Comparison of ENCODE assay signal across 8 mouse cellular contexts in genomic region chr10:111508324-111509080, GRCm38 (mm10). TPM values are rescaled to one million over a fixed set of nuclear protein-coding genes. Genes with fewer than 3 reads are reported as not detected.
A peak's percentile ranks its signal among the peaks of the same experiment; 100 is the strongest.
DNase-seq lines count a peak whose midpoint lies in the region; ATAC-seq lines count a peak whose summit lies in the region.
"Had no signal": no experiment of that assay in that cellular context is flagged by ENCODE, and none has a peak within 500 bp of the region (broad histone marks: within the 10 kb centered on the region; RNA-seq: fewer than 3 reads in every experiment).

No protein-coding gene starts in this region.

- no peaks in the 10 kb centered on the region for H3K36me3 ChIP-seq in neural tube, embryonic 11.5 days (ENCODE audit: control insufficient read depth, insufficient read depth, low read length)
- no peaks in the 10 kb centered on the region for H3K36me3 ChIP-seq in forebrain, embryonic 12.5 days (replicated peaks)
- no peaks in the 10 kb centered on the region for H3K36me3 ChIP-seq in limb, embryonic 15.5 days

- peak overlapping the region; percentile 57 for H3K4me3 ChIP-seq in neural tube, embryonic 11.5 days (ENCODE audit: low read depth, low read length)
- H3K4me3 ChIP-seq in forebrain, embryonic 12.5 days (replicated peaks): peak overlapping the region; percentile 71
- peak overlapping the region; percentile 83 for H3K4me3 ChIP-seq in limb, embryonic 15.5 days

- peaks cover 9% of the 10 kb centered on the region; the same call in 1 of the 2 replicates for H3K4me1 ChIP-seq in neural tube, embryonic 11.5 days (ENCODE audit: control insufficient read depth, insufficient read depth, low read length)
- peaks cover 23% of the 10 kb centered on the region for H3K4me1 ChIP-seq in forebrain, embryonic 12.5 days
- H3K4me1 ChIP-seq in limb, embryonic 15.5 days: peaks cover 27% of the 10 kb centered on the region

- no peaks in the 10 kb centered on the region for H3K27me3 ChIP-seq in neural tube, embryonic 11.5 days (ENCODE audit: control insufficient read depth, insufficient read depth, low read length)
- H3K27me3 ChIP-seq in forebrain, embryonic 12.5 days: peaks cover 13% of the 10 kb centered on the region; the same call in 1 of the 2 replicates
- H3K27me3 ChIP-seq in limb, embryonic 15.5 days: no peaks in the 10 kb centered on the region

- no peak for ATAC-seq in neural tube, embryonic 11.5 days (ENCODE audit: insufficient read depth, low FRiP score, low TSS enrichment)
- no peak for ATAC-seq in forebrain, embryonic 12.5 days (ENCODE audit: low FRiP score)
- no peak for ATAC-seq in limb, embryonic 15.5 days (ENCODE audit: insufficient number of reproducible peaks, low FRiP score, low TSS enrichment, low read depth)

- H3K9ac ChIP-seq in neural tube, embryonic 11.5 days (ENCODE audit: low read length): peak overlapping the region; percentile 77
- H3K9ac ChIP-seq in forebrain, embryonic 12.5 days: no peak overlapping the region
- H3K9ac ChIP-seq in limb, embryonic 15.5 days: peak overlapping the region; percentile 89

- H3K4me2 ChIP-seq in neural tube, embryonic 11.5 days (ENCODE audit: low read depth): peak overlapping the region; percentile 55
- peak overlapping the region; percentile 95 for H3K4me2 ChIP-seq in forebrain, embryonic 12.5 days
- H3K4me2 ChIP-seq in limb, embryonic 15.5 days: peak overlapping the region; percentile 87

- H3K27ac ChIP-seq in neural tube, embryonic 11.5 days (ENCODE audit: low read depth, low read length): no peak overlapping the region
- no peak overlapping the region for H3K27ac ChIP-seq in forebrain, embryonic 12.5 days
- peak overlapping the region; percentile 33 for H3K27ac ChIP-seq in limb, embryonic 15.5 days

- H3K9me3 ChIP-seq in neural tube, embryonic 11.5 days (ENCODE audit: control insufficient read depth, low read length): no peaks in the 10 kb centered on the region
- no peaks in the 10 kb centered on the region for H3K9me3 ChIP-seq in forebrain, embryonic 12.5 days
- no peaks in the 10 kb centered on the region for H3K9me3 ChIP-seq in limb, embryonic 15.5 days

- DNase-seq in neural tube, embryonic 11.5 days (ENCODE audit: low spot score): no peak
- DNase-seq in neural tube, embryonic 10.5 days (ENCODE audit: extremely low spot score, low spot score): no peak
- no peak for DNase-seq in testis, postnatal 14 days (ENCODE audit: low spot score)
- DNase-seq in frontal cortex, postnatal 25 days (ENCODE audit: low spot score in 2 of 2): no peak
- DNase-seq in left cerebral cortex, postnatal 14 days (ENCODE audit: low spot score in 2 of 2): no peak
- DNase-seq: thymus, postnatal 36 days had no signal

- intact Hi-C loops in left cerebral cortex, postnatal 14 days (cut with DNase I): loop anchor here (5.0 to 10.0 kb wide), 2 partner anchors 59 to 146 kb away; no protein-coding TSS in a partner anchor

- 14% methylated on average over 7 of the region's 7 CpGs for WGBS in neural tube, embryonic 11.5 days
- WGBS in forebrain, embryonic 12.5 days: 9% methylated on average over 7 of the region's 7 CpGs
- 9% methylated on average over 7 of the region's 7 CpGs for WGBS in limb, embryonic 15.5 days

RNA-seq across cellular contexts. Expression of gene Phlda1, which starts 2.4 kb away (rescaled TPM):
- 32.2 and 32.7 TPM in 2 replicates for polyA plus RNA-seq in neural tube, embryonic 11.5 days (2014; fragmentation: Nextera tagmentation; extraction: Ambion mirVana)
- polyA plus RNA-seq in forebrain, embryonic 12.5 days (2016; fragmentation: Nextera tagmentation; extraction: Ambion mirVana): 17.8 and 18.0 TPM in 2 replicates
- 32.1 and 33.4 TPM in 2 replicates for polyA plus RNA-seq in limb, embryonic 15.5 days (2015; fragmentation: Nextera tagmentation; extraction: Ambion mirVana)
- total RNA-seq in left cerebral cortex, postnatal 14 days (2021): 10 to 100 TPM; 31.6 to 32.5 TPM

RNA-seq across cellular contexts. Expression of gene Nap1l1, which starts 35.5 kb away (rescaled TPM):
- 339 and 344 TPM in 2 replicates for polyA plus RNA-seq in neural tube, embryonic 11.5 days (2014; fragmentation: Nextera tagmentation; extraction: Ambion mirVana)
- polyA plus RNA-seq in forebrain, embryonic 12.5 days (2016; fragmentation: Nextera tagmentation; extraction: Ambion mirVana): 348 and 361 TPM in 2 replicates
- polyA plus RNA-seq in limb, embryonic 15.5 days (2015; fragmentation: Nextera tagmentation; extraction: Ambion mirVana): 186 and 213 TPM in 2 replicates
- 100 to 1,000 TPM; 222 to 226 TPM for total RNA-seq in left cerebral cortex, postnatal 14 days (2021)
